Mouse (Mus musculus): Measurements from ENCODE around the gene Smyd5. TPM values are rescaled to one million over a fixed set of nuclear protein-coding genes. Genes with fewer than 3 reads are reported as not detected.
A peak's percentile ranks its signal among the peaks of the same experiment; 100 is the strongest.

The Smyd5 gene
- 51.2 and 51.5 TPM in 2 replicates for polyA plus RNA-seq (2015; fragmentation: Nextera tagmentation; extraction: Ambion mirVana)

GRCm38 (mm10) chr6:85431842-85432431 lies at the start of gene Smyd5:
Smyd5 (plus strand) TSS chr6:85431989.
- under 1% methylated on average over 39 of the region's 39 CpGs for WGBS
- Histone ChIP-seq H3K36me3 (no peaks in the 10 kb centered on the region), H3K4me3 (replicated peaks) (peak within 1 kb of the TSS; percentile 81), H3K9ac (replicated peaks) (peak within 1 kb of the TSS; percentile 76), H3K9me3 (no peaks in the 10 kb centered on the region), H3K4me2 (replicated peaks) (peak within 1 kb of the TSS; percentile 79), H3K27me3 (no peaks in the 10 kb centered on the region), H3K27ac (no peak within 1 kb of the TSS), H3K4me1 (replicated peaks) (peaks cover 15% of the 10 kb centered on the region; the same call in 1 of the 2 replicates)
- peak; percentile 80 for ATAC-seq

- WGBS, result 84% methylated on average over 2 of the region's 2 CpGs
- no peaks in the 10 kb centered on the region for H3K9me3 ChIP-seq
- no peaks in the 10 kb centered on the region for H3K36me3 ChIP-seq
- H3K4me2 ChIP-seq (replicated peaks), result no peak overlapping the region
- H3K4me1 ChIP-seq (replicated peaks), result peaks cover 6% of the 10 kb centered on the region; the same call in 1 of the 2 replicates
- H3K27ac ChIP-seq, result no peak overlapping the region
- peaks cover 7% of the 10 kb centered on the region; the same call in 1 of the 2 replicates for H3K27me3 ChIP-seq
- no peak overlapping the region for H3K4me3 ChIP-seq (replicated peaks)
- H3K9ac ChIP-seq (replicated peaks), result no peak overlapping the region
- no peak for ATAC-seq
Observed at GRCm38 (mm10) chr6:85382791-85383190, 49.0 kb upstream of the Smyd5 start.

- WGBS, result 83% methylated on average over 5 of the region's 5 CpGs
Observed at GRCm38 (mm10) chr6:85388608-85389007, 43.2 kb upstream of the Smyd5 start.

GRCm38 (mm10) chr6:85391803-85392202 lies 40.0 kb upstream of the Smyd5 start:
- Histone ChIP-seq H3K4me1 (replicated peaks) (no peaks in the 10 kb centered on the region), H3K9me3 (no peaks in the 10 kb centered on the region), H3K36me3 (no peaks in the 10 kb centered on the region), H3K9ac (replicated peaks) (no peak overlapping the region), H3K27me3 (no peaks in the 10 kb centered on the region), H3K4me3 (replicated peaks) (no peak overlapping the region), H3K27ac (no peak overlapping the region), H3K4me2 (replicated peaks) (no peak overlapping the region)
- ATAC-seq, result no peak
- WGBS, result 28% methylated on average over 6 of the region's 7 CpGs

More at GRCm38 (mm10) chr6:85388608-85389007, 43.2 kb upstream of the Smyd5 start:
- Histone ChIP-seq H3K36me3 (no peaks in the 10 kb centered on the region), H3K4me3 (replicated peaks) (no peak overlapping the region), H3K27me3 (peaks cover 7% of the 10 kb centered on the region; the same call in 1 of the 2 replicates), H3K27ac (no peak overlapping the region), H3K4me1 (replicated peaks) (no peaks in the 10 kb centered on the region), H3K9me3 (no peaks in the 10 kb centered on the region), H3K9ac (replicated peaks) (no peak overlapping the region), H3K4me2 (replicated peaks) (no peak overlapping the region)
- no peak for ATAC-seq

- no peaks in the 10 kb centered on the region for H3K36me3 ChIP-seq
- H3K9ac ChIP-seq (replicated peaks), result no peak overlapping the region
- H3K4me3 ChIP-seq (replicated peaks), result no peak overlapping the region
- H3K27ac ChIP-seq, result no peak overlapping the region
- no peak overlapping the region for H3K4me2 ChIP-seq (replicated peaks)
- H3K9me3 ChIP-seq, result no peaks in the 10 kb centered on the region
- 0 out of 2 replicates have a peak, but pooled peaks cover 3% of the 10 kb centered on the region for H3K4me1 ChIP-seq (replicated peaks)
- ATAC-seq, result no peak
- H3K27me3 ChIP-seq, result no peaks in the 10 kb centered on the region
- WGBS, result 86% methylated on average over 2 of the region's 2 CpGs
Observed at GRCm38 (mm10) chr6:85395360-85395759, 36.4 kb upstream of the Smyd5 start.

GRCm38 (mm10) chr6:85397165-85397564 lies 34.6 kb upstream of the Smyd5 start:
- Histone ChIP-seq H3K4me1 (replicated peaks) (0 out of 2 replicates have a peak, but pooled peaks cover 3% of the 10 kb centered on the region), H3K27ac (no peak overlapping the region), H3K4me3 (replicated peaks) (no peak overlapping the region), H3K9me3 (no peaks in the 10 kb centered on the region), H3K4me2 (replicated peaks) (no peak overlapping the region), H3K36me3 (no peaks in the 10 kb centered on the region), H3K9ac (replicated peaks) (no peak overlapping the region), H3K27me3 (no peaks in the 10 kb centered on the region)
- WGBS, result 50% methylated on average over 1 of the region's 1 CpGs
- ATAC-seq, result no peak

- H3K4me2 ChIP-seq (replicated peaks), result no peak overlapping the region
- H3K9ac ChIP-seq (replicated peaks), result no peak overlapping the region
- H3K4me3 ChIP-seq (replicated peaks), result no peak overlapping the region
- H3K4me1 ChIP-seq (replicated peaks), result 0 out of 2 replicates have a peak, but pooled peaks cover 11% of the 10 kb centered on the region
- H3K27me3 ChIP-seq, result no peaks in the 10 kb centered on the region
- H3K36me3 ChIP-seq, result no peaks in the 10 kb centered on the region
- ATAC-seq, result no peak
- H3K9me3 ChIP-seq, result no peaks in the 10 kb centered on the region
- WGBS, result 39% methylated on average over 5 of the region's 5 CpGs
- H3K27ac ChIP-seq, result no peak overlapping the region
Observed at GRCm38 (mm10) chr6:85399715-85400114, 32.1 kb upstream of the Smyd5 start.

GRCm38 (mm10) chr6:85402613-85403012 lies 29.2 kb upstream of the Smyd5 start:
- ATAC-seq, result no peak

GRCm38 (mm10) chr6:85403039-85403438 lies 28.8 kb upstream of the Smyd5 start:
- no peak for ATAC-seq
- Histone ChIP-seq H3K9me3 (no peaks in the 10 kb centered on the region), H3K4me2 (replicated peaks) (no peak overlapping the region), H3K9ac (replicated peaks) (no peak overlapping the region), H3K36me3 (no peaks in the 10 kb centered on the region), H3K4me3 (replicated peaks) (no peak overlapping the region), H3K27me3 (peaks cover 9% of the 10 kb centered on the region), H3K4me1 (replicated peaks) (0 out of 2 replicates have a peak, but pooled peaks cover 11% of the 10 kb centered on the region), H3K27ac (peak overlapping the region; percentile 78)
- 64% methylated on average over 10 of the region's 10 CpGs for WGBS

More at GRCm38 (mm10) chr6:85402613-85403012, 29.2 kb upstream of the Smyd5 start:
- H3K9ac ChIP-seq (replicated peaks), result no peak overlapping the region
- WGBS, result 44% methylated on average over 2 of the region's 2 CpGs
- 0 out of 2 replicates have a peak, but pooled peaks cover 11% of the 10 kb centered on the region for H3K4me1 ChIP-seq (replicated peaks)
- H3K9me3 ChIP-seq, result no peaks in the 10 kb centered on the region
- H3K4me3 ChIP-seq (replicated peaks), result no peak overlapping the region
- H3K27ac ChIP-seq, result peak overlapping the region; percentile 63
- H3K27me3 ChIP-seq, result peaks cover 5% of the 10 kb centered on the region
- H3K36me3 ChIP-seq, result no peaks in the 10 kb centered on the region
- H3K4me2 ChIP-seq (replicated peaks), result no peak overlapping the region

- Histone ChIP-seq H3K4me3 (replicated peaks) (peak overlapping the region; percentile 30), H3K4me2 (replicated peaks) (peak overlapping the region; percentile 56), H3K9ac (replicated peaks) (peak overlapping the region; percentile 57), H3K27ac (no peak overlapping the region), H3K4me1 (replicated peaks) (peaks cover 15% of the 10 kb centered on the region), H3K27me3 (peaks cover 34% of the 10 kb centered on the region), H3K36me3 (no peaks in the 10 kb centered on the region), H3K9me3 (no peaks in the 10 kb centered on the region)
- ATAC-seq, result peak; percentile 26; the same call in 1 of the 2 replicates
- WGBS, result under 1% methylated on average over 31 of the region's 31 CpGs
Observed at GRCm38 (mm10) chr6:85409003-85409402, 22.8 kb upstream of the Smyd5 start.

GRCm38 (mm10) chr6:85410771-85411273 lies 21.0 kb upstream of the Smyd5 start:
- H3K9ac ChIP-seq (replicated peaks), result no peak overlapping the region
- peak; percentile 85 for ATAC-seq
- 9% methylated on average over 13 of the region's 13 CpGs for WGBS
- H3K27ac ChIP-seq, result no peak overlapping the region
- H3K36me3 ChIP-seq, result no peaks in the 10 kb centered on the region
- no peak overlapping the region for H3K4me2 ChIP-seq (replicated peaks)
- H3K9me3 ChIP-seq, result no peaks in the 10 kb centered on the region
- peaks cover 15% of the 10 kb centered on the region for H3K4me1 ChIP-seq (replicated peaks)
- no peak overlapping the region for H3K4me3 ChIP-seq (replicated peaks)
- H3K27me3 ChIP-seq, result peaks cover 34% of the 10 kb centered on the region

- H3K4me1 ChIP-seq (replicated peaks), result no peaks in the 10 kb centered on the region
- H3K4me2 ChIP-seq (replicated peaks), result no peak overlapping the region
- H3K27ac ChIP-seq, result no peak overlapping the region
- H3K9ac ChIP-seq (replicated peaks), result no peak overlapping the region
- no peaks in the 10 kb centered on the region for H3K27me3 ChIP-seq
- H3K4me3 ChIP-seq (replicated peaks), result no peak overlapping the region
- no peaks in the 10 kb centered on the region for H3K9me3 ChIP-seq
- WGBS, result 65% methylated on average over 3 of the region's 3 CpGs
- no peaks in the 10 kb centered on the region for H3K36me3 ChIP-seq
- ATAC-seq, result no peak
Observed at GRCm38 (mm10) chr6:85415829-85416228, 16.0 kb upstream of the Smyd5 start.
